Mouse (Mus musculus) heart, adult 2 months (tissue): ENCODE measurements around the gene Zer1.

Experiments used
- CTCF ChIP-seq: fragments of 200-600 bp; IDR thresholded peaks from 2 replicates; pipeline ENCODE4 v1.8.1; 2022; ENCODE audit warnings: antibody characterized with exemption, mild to moderate bottlenecking, moderate library complexity
- EP300 ChIP-seq: fragments of 200-500 bp; IDR thresholded peaks from 2 replicates; pipeline ENCODE4 v1.6.1; 2011; ENCODE audit warnings: low read depth, low read length, control low read depth; ENCODE audit not compliant: insufficient read depth

DNA sequence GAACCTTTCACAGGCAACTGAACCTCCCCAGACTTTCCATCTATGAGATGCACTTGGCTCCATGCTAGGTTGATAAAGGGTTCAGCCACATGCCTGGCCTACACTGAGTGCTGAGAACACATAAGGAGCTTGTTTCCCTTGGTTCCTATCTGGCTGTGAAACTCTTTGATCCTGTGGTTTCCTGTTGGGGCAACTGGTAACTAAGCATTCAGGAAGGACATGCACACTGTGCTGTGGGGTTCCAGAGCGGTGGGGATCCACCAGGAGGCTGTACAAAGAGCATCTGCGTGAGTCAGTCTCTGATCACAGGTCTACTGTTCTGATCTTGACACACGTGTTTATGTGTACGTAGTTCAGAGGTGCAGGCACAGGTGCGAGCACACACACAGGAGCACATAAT lies 11.8 kb downstream of the Zer1 start:
- TF ChIP-seq CTCF (no peak), EP300 (no peak)
